In the genomic region with DNA sequence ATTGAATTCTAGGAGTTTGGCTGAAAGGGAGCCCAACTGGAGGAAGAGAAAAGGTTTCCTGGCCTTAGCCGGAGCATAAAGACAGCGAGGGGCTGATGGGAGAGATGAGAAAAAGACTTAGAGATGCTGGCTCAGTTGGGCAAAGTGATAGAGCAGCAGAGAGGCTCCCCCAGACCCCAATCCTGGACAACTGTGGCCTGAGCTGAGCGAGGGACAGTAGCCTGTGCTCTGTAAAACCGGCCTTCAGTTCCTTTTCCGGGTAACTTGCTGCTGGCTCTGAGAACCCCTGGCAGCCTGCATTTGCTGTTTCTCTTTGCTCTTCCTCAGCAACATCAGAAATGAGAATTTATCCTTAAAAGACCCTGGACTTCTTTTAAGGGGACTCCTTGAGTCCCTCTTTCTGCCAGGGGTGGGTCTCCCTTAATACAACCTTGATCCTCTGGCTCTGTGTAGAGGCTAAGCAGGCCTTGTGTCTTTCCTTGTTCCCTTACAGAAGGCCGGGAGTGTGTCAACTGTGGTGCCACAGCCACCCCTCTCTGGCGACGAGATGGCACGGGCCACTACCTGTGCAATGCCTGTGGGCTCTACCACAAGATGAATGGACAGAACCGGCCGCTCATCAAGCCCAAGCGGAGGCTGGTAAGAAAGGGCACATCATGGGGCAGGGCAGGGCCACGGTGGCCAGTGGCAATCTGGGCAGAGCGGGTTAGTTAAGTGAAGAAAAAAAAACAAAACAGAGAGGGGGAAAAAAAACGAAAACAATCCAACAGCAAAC, we compare ENCODE assay signal across 10 mouse cellular contexts. TPM values are rescaled to one million over a fixed set of nuclear protein-coding genes. Genes with fewer than 3 reads are reported as not detected.
DNase-seq lines count a peak whose midpoint lies in the region; ATAC-seq and TF ChIP-seq lines count a peak whose summit lies in the region.
"Had no signal": no experiment of that assay in that cellular context is flagged by ENCODE, and none has a peak within 500 bp of the region (broad histone marks: within the 10 kb centered on the region; RNA-seq: fewer than 3 reads in every experiment).

No protein-coding gene starts in this region.

- H3K9ac ChIP-seq in embryonic facial prominence, embryonic 12.5 days, result peak overlapping the region; percentile 39; the same call in 1 of the 2 replicates
- H3K9ac ChIP-seq in liver, embryonic 16.5 days (ENCODE audit: low read depth, low read length), result no peak overlapping the region

- peaks cover 37% of the 10 kb centered on the region for H3K4me1 ChIP-seq in embryonic facial prominence, embryonic 12.5 days
- H3K4me1 ChIP-seq in liver, embryonic 16.5 days (ENCODE audit: control insufficient read depth, low read depth, low read length), result peaks cover 37% of the 10 kb centered on the region

- H3K27ac ChIP-seq in layer of hippocampus, adult 2 months, result peak overlapping the region; percentile 69
- H3K27ac ChIP-seq in embryonic facial prominence, embryonic 12.5 days, result peak overlapping the region; percentile 43; the same call in 1 of the 2 replicates
- no peak overlapping the region for H3K27ac ChIP-seq in liver, embryonic 16.5 days (ENCODE audit: low read length)

- WGBS in embryonic facial prominence, embryonic 12.5 days, result 11% methylated on average over 15 of the region's 15 CpGs
- 16% methylated on average over 15 of the region's 15 CpGs for WGBS in liver, embryonic 16.5 days (ENCODE audit: insufficient replicate concordance)

- peaks cover 89% of the 10 kb centered on the region for H3K27me3 ChIP-seq in embryonic facial prominence, embryonic 12.5 days
- peaks cover 78% of the 10 kb centered on the region for H3K27me3 ChIP-seq in liver, embryonic 16.5 days (ENCODE audit: control insufficient read depth, insufficient read depth, low read depth, low read length)

- peak overlapping the region; percentile 2; the same call in 1 of the 2 replicates for H3K4me3 ChIP-seq in layer of hippocampus, adult 2 months
- H3K4me3 ChIP-seq in embryonic facial prominence, embryonic 12.5 days, result peak overlapping the region; percentile 49
- no peak overlapping the region for H3K4me3 ChIP-seq in liver, embryonic 16.5 days (ENCODE audit: low read depth, low read length)

- H3K36me3 ChIP-seq in embryonic facial prominence, embryonic 12.5 days, result no peaks in the 10 kb centered on the region
- H3K36me3 ChIP-seq in liver, embryonic 16.5 days (ENCODE audit: control insufficient read depth, insufficient read depth), result no peaks in the 10 kb centered on the region

- ATAC-seq in embryonic facial prominence, embryonic 12.5 days (ENCODE audit: insufficient number of reproducible peaks, insufficient read depth, low FRiP score, low TSS enrichment), result no peak
- ATAC-seq in liver, embryonic 16.5 days (ENCODE audit: low read depth), result no peak

- peak; percentile 19 for DNase-seq in embryo, embryonic 11 days
- DNase-seq in embryo, embryonic 10.5 days (ENCODE audit: low spot score), result no peak
- DNase-seq in layer of hippocampus, adult 2 months (ENCODE audit: low spot score in 2 of 2), result no peak
- DNase-seq in layer of hippocampus, adult 9-11 months, result no peak
- no peak for DNase-seq in ovary, postnatal 10 days (ENCODE audit: low spot score)
- no peak for DNase-seq in right cerebral cortex, adult 18-20 months
- DNase-seq: cerebellum, adult 2 months had no signal

- TF ChIP-seq CTCF in layer of hippocampus, adult 2 months (conservative IDR thresholded peaks at IDR 0.05), result no peak

- peak overlapping the region; percentile 78 for H3K4me2 ChIP-seq in embryonic facial prominence, embryonic 12.5 days (replicated peaks)
- H3K4me2 ChIP-seq in liver, embryonic 16.5 days (ENCODE audit: low read depth, low read length), result peak overlapping the region; percentile 46; the same call in 1 of the 2 replicates

- no peaks in the 10 kb centered on the region for H3K9me3 ChIP-seq in embryonic facial prominence, embryonic 12.5 days
- H3K9me3 ChIP-seq in liver, embryonic 16.5 days (replicated peaks; ENCODE audit: control insufficient read depth, low read length), result no peaks in the 10 kb centered on the region

RNA-seq across cellular contexts. Expression of a gene that starts 8.4 kb away (rescaled TPM):
- 1 to 10 TPM; 6.8 to 7.7 TPM for total RNA-seq in layer of hippocampus, adult 2 months (2021)
- 40.3 and 50.4 TPM in 2 replicates for polyA plus RNA-seq in embryonic facial prominence, embryonic 12.5 days (2016; fragmentation: Nextera tagmentation; extraction: Ambion mirVana)
- 3.0 and 3.7 TPM in 2 replicates for polyA plus RNA-seq in liver, embryonic 16.5 days (2015; fragmentation: Nextera tagmentation; extraction: Ambion mirVana)

RNA-seq across cellular contexts. Expression of a gene that starts 20.0 kb away (rescaled TPM):
- total RNA-seq in layer of hippocampus, adult 2 months (2021), result not detected
- not detected in 2 replicates for polyA plus RNA-seq in embryonic facial prominence, embryonic 12.5 days (2016; fragmentation: Nextera tagmentation; extraction: Ambion mirVana)
- polyA plus RNA-seq in liver, embryonic 16.5 days (2015; fragmentation: Nextera tagmentation; extraction: Ambion mirVana), result not detected in 2 replicates
- total RNA-seq: gastrocnemius, adult 8-10 months had no signal
- polyA plus RNA-seq: cerebellum, adult 2 months had no signal
